Mouse (Mus musculus) myocyte (in vitro differentiated cells): ENCODE measurements at regions not wholly inside any gene's neighbourhood (a gene's known extent, or its start where the extent isn't known, plus 50 kb on each side); places are given as distances from the start of the nearest gene placed in this dataset.

Experiments
- POLR2A ChIP-seq: IDR thresholded peaks from one replicate; pipeline ENCODE4 v1.6.1; 2011; ENCODE audit warnings: low read depth, mild to moderate bottlenecking, control low read depth, moderate library complexity; ENCODE audit not compliant: insufficient read length
- TCF12 ChIP-seq: IDR thresholded peaks from one replicate; pipeline ENCODE4 v1.6.1; 2011; ENCODE audit warnings: mild to moderate bottlenecking, control low read depth; ENCODE audit not compliant: poor library complexity, insufficient read depth, severe bottlenecking

- no peak for TF ChIP-seq TCF12
- no peak for TF ChIP-seq POLR2A
Measured at GRCm38 (mm10) chr10:17592387-17592786, 130.6 kb upstream of the Cited2 start.
